Mouse (Mus musculus): ENCODE results near the gene Tpmt.

The Tpmt gene

DNA sequence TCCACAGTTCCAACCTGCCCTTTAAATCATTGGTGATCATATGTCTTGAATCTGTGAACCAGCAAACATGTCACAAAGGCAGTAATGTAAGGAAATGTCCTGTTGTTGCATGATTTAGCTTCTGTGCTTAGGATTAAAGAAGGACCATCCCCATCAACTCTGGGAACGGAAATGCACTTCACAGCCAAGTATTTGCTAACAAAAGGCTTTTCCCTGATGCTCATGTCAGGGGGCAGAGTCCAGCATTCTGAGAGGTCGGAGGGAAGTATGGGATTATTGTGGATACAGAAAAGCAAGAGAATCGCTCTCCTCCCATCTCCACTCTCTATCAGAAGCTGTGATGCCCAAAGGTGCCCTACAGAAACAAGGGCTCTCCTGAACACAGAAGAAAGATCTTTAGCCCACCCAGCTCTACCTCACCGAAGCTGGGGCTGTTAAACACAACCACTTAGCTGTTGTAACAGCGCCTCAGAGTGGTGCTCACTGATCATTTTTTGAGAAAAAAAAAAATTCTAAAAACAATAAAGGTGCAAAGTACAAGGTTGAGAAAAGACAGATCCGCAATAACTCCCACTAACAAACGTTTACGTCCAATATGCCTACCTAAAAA is 2.4 kb downstream of the Tpmt start:
- DNase-seq (ENCODE audit: low spot score in 2 of 2), result no peak

DNA sequence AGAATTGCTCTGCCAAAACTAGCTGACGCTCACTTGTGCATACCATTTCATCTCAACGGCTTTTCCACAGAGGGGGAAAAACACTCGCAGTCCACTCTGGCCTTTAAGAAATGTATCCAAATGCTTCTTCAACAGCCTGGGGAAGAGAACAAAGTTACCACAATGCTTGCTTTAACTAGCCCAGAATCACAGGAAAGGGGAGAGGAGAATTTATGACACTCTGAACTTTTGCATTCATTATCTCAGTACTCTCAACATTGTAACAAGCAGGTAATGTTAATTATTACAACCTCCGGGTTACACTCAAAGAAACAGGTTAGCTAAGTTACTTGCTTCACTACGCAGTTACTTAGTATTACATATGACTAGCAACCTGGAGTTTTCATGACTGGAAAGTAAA is 4.5 kb downstream of the Tpmt start:
- no peak for DNase-seq (ENCODE audit: low spot score in 2 of 2)

GRCm38 (mm10) chr13:47037946-47038345 is 6.6 kb downstream of the Tpmt start:
- no peak for DNase-seq (ENCODE audit: low spot score in 2 of 2)

DNA sequence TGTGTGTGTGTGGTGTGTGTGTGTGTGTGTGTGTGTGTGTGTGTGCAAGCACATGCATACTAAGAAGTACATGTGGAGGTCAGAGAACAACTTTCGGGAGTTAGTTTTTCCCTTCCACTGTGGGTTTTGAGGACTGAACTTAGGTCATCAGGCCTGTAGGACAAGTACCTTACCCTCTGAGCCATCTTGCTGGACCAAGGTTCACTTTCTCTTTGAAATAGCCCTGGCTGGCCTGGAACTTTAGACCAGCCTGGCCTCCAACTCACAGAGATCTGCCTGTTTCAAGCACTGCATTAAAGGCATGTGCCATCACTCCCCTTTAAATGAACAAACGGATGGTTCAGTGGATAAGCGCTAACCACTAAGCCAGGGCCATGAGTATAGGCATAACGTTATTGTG is 10.9 kb downstream of the Tpmt start:
- DNase-seq (ENCODE audit: low spot score in 2 of 2), result no peak

GRCm38 (mm10) chr13:47030376-47031107 is 14.0 kb downstream of the Tpmt start:
- no peak for DNase-seq (ENCODE audit: low spot score in 2 of 2)

GRCm38 (mm10) chr13:47020798-47021197 is 23.7 kb downstream of the Tpmt start:
- no peak for DNase-seq (ENCODE audit: low spot score in 2 of 2)

DNA sequence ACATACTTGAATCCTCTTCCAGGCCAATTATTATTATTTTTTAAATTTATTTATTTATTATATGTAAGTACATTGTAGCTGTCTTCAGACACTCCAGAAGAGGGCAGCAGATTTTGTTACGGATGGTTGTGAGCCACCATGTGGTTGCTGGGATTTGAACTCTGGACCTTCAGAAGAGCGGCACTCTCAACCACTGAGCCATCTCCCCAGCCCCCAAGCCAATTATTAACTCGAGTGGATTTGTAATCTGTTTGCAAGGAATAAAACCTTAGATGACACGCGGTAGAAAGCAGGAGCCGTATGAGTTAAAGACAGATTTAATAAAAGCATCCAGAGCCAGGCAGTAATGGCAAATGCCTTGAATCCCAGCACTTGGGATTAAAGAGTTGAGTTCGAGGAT is 24.8 kb downstream of the Tpmt start:
- no peak for DNase-seq (ENCODE audit: low spot score in 2 of 2)

GRCm38 (mm10) chr13:47017259-47017658 is 27.3 kb downstream of the Tpmt start:
- DNase-seq (ENCODE audit: low spot score in 2 of 2), result peak in 1 of 2 experiments; percentile 4

- DNase-seq (ENCODE audit: low spot score in 2 of 2), result no peak
Observed at GRCm38 (mm10) chr13:47015195-47015501, 29.4 kb downstream of the Tpmt start.

DNA sequence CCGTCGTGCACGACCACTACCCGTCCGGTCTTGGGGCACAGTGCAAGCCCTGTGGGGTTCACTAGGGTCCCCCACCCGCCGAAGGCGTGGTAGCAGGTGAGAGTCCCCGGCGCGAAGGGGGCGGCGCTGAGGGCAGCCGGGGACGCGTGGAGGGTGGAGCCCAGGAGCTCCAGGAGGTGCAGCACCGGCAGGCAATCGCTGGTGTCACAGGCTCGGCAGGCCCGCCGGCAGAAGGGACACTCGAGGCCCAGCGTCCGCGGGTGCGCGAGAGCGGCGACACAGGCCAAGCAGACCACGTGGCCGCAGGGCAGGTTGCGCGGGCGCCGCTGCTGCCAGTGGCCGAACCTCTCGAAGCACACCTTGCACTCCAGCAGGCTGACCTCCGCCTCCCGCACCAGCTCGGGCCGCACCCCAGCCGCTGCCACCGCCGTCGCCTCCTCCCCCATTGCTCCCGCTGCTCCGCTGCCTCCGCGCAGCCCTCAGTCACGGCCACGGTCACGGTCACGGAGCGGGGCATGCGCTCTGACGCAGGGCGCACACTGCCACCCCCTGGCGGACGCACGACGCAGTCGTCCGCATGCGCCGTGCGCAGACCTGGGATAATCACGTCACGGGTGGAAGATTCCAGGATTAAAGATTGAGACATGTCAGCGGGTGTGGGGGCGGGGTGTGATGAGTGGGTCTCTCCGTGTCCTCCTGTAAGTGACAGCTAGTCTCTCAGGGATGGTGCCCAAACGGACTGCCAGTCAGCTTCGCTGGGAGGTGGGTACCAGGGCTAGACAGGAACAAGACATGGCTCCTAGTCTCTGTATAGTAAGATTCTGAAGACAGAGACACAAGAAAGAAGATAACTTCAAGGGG is 30.0 kb downstream of the Tpmt start, which contains the start of gene Nhlrc1:
Gene Nhlrc1 (minus strand): TSS at position 517 of the 861 bp plus-strand sequence.
- peak; percentile 17 to 37 for DNase-seq (ENCODE audit: low spot score in 2 of 2)

DNA sequence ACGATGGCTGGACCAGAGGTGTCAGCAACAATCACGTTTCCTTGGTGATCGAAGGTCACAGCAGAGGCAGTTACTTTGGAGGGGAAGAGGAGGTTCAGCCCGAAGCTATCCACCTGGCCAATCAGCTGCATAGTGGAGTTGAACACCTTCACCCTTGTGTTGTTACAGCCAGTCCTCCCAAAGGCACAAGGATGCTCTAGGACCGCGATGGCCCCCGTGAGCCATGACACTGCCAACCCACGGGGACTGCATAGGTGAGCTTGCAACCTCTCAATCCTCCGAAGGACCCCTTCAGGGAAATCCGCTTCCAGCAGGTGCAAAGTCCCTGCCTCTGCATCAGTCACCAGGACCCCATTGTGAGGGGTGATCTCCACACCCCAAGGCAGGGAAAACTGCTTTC is 30.8 kb downstream of the Tpmt start:
- DNase-seq (ENCODE audit: low spot score in 2 of 2), result no peak

DNA sequence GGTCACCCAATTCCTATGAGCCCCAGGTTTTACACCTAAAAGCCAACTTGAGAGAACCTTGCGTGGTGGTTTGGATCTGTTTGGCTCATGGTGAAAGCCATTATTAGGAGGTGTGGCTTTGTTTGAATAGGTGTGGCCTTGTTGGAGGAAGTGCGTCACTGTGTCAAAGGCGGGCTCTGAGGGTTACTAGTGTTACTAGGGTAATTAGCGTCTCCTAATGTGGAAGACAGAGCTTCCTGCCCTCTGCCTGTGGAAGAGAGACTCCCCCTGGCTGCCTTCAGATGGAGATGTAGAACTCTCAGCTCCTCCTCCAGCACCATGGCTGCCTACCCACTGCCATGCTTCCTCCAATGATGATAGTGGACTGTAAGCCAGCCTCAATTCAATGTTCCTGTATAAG is 42.9 kb downstream of the Tpmt start:
- no peak for DNase-seq (ENCODE audit: low spot score in 2 of 2)

GRCm38 (mm10) chr13:46999498-46999897 is 45.0 kb downstream of the Tpmt start:
- no peak for DNase-seq (ENCODE audit: low spot score in 2 of 2)

DNA sequence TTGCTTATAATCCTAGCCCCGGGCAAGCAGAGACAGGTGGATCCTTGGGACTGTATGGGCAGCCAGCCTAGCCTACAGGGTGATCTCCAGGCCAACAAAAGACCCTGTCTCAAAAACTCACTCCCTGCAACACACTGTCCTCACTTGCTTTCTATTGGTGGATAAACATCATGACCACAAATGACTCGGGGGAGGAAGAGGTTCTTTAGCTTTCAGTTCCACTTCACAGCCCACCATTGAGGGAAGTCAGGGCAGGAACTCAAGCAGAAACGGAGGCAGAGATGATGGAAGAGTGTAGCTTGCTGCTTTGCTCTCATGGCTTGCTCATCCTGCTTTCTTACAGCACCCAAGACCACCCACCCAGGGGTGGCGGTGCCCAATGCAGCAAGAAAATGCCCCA is 47.2 kb downstream of the Tpmt start:
- no peak for DNase-seq (ENCODE audit: low spot score in 2 of 2)

GRCm38 (mm10) chr13:46993274-46993551 is 51.3 kb downstream of the Tpmt start:
- DNase-seq (ENCODE audit: low spot score in 2 of 2), result no peak

- no peak for DNase-seq (ENCODE audit: low spot score in 2 of 2)
Observed at GRCm38 (mm10) chr13:46992516-46993273, 51.8 kb downstream of the Tpmt start.

- no peak for DNase-seq (ENCODE audit: low spot score in 2 of 2)
Observed at GRCm38 (mm10) chr13:46990376-46991011, 54.0 kb downstream of the Tpmt start.

GRCm38 (mm10) chr13:46987941-46988340 is 56.6 kb downstream of the Tpmt start:
- DNase-seq (ENCODE audit: low spot score in 2 of 2), result no peak

GRCm38 (mm10) chr13:46986208-46986607 is 58.3 kb downstream of the Tpmt start:
- DNase-seq (ENCODE audit: low spot score in 2 of 2), result no peak

- no peak for DNase-seq (ENCODE audit: low spot score in 2 of 2)
Observed at GRCm38 (mm10) chr13:46983878-46984277, 60.7 kb downstream of the Tpmt start.

GRCm38 (mm10) chr13:46979836-46980490 is 64.6 kb downstream of the Tpmt start:
- DNase-seq (ENCODE audit: low spot score in 2 of 2), result no peak
